Mouse (Mus musculus): ENCODE measurements at regions not wholly inside any gene's neighbourhood (a gene's known extent, or its start where the extent isn't known, plus 50 kb on each side); places are given as distances from the start of the nearest gene placed in this dataset.

DNA sequence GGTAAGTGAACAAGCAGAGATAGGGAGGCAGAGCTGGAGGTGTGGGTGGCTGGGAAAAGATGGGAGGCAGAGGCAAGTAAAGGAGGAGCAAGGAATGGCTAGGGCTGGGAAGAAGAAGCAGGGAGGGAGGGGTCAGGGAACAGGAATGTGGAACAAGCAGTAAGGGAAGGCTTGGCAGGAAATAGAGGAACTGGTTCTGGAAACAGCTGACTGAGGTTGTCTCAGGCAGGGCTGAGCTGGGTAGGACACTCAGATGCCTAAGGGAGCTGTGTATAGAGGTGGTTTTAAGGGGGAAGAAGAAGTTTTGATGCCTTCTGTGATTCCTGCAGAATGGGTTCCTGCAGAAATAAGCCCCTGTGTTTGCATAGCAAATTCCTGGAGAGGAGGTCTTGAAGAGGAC, 92.7 kb downstream of the Nucb2 start:
- H3K4me1 ChIP-seq (ENCODE audit: insufficient read depth, low read depth, low read length) = no peaks in the 10 kb centered on the region
- H3K27me3 ChIP-seq (ENCODE audit: insufficient read depth, low read length) = no peaks in the 10 kb centered on the region; the same call in 1 of the 2 replicates
- H3K36me3 ChIP-seq (replicated peaks) = no peaks in the 10 kb centered on the region
- no peaks in the 10 kb centered on the region for H3K9me3 ChIP-seq (replicated peaks)
- ATAC-seq (ENCODE audit: extremely low read depth, insufficient number of reproducible peaks, low FRiP score, poor library complexity, severe bottlenecking) (no peak), DNase-seq (ENCODE audit: low spot score) (no peak)
- no peak for TF ChIP-seq POLR2AphosphoS5 (IDR thresholded peaks at IDR 0.05; ENCODE audit: insufficient replicate concordance, low read depth, low read length)
- TF ChIP-seq TAL1 (conservative IDR thresholded peaks at IDR 0.05; ENCODE audit: low read depth, low read length) = no peak
- no peak for TF ChIP-seq GATA2 (IDR thresholded peaks at IDR 0.05; ENCODE audit: borderline replicate concordance, low read depth, low read length)
- TF ChIP-seq CTCF (IDR thresholded peaks at IDR 0.05; ENCODE audit: low read depth, low read length) = no peak
- no peak for TF ChIP-seq GATA1 (IDR thresholded peaks at IDR 0.05; ENCODE audit: borderline replicate concordance, low read length)
- H3K4me3 ChIP-seq (ENCODE audit: low read depth, low read length) = no peak overlapping the region

DNA sequence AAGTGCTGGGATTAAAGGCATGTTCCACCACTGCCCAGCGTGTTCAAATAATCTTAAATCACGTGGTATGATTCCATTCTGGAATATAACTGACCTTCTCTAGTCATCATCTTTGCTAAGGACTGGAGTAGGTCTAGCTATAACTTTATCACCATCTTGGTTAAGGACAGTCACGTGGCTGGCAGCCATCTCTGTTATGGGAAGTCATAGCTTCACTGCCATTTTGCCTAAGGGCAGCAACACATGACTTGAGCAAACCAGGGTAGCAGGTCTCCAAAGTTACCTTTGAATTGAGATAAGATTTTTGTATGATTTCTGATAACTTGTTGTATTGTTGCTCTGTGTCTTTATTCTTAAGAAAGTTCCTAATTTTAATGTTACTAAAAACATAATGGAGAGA, 96.2 kb downstream of the Nucb2 start:
- DNase-seq (ENCODE audit: low spot score) = no peak
- no peaks in the 10 kb centered on the region for H3K9me3 ChIP-seq (replicated peaks)
- no peaks in the 10 kb centered on the region for H3K36me3 ChIP-seq (replicated peaks)
- no peak for TF ChIP-seq TAL1 (conservative IDR thresholded peaks at IDR 0.05; ENCODE audit: low read depth, low read length)
- TF ChIP-seq CTCF (IDR thresholded peaks at IDR 0.05; ENCODE audit: low read depth, low read length) = no peak
- no peak for TF ChIP-seq POLR2AphosphoS5 (IDR thresholded peaks at IDR 0.05; ENCODE audit: insufficient replicate concordance, low read depth, low read length)
- no peak for TF ChIP-seq GATA1 (IDR thresholded peaks at IDR 0.05; ENCODE audit: borderline replicate concordance, low read length)
- no peak for TF ChIP-seq GATA2 (IDR thresholded peaks at IDR 0.05; ENCODE audit: borderline replicate concordance, low read depth, low read length)
- H3K4me3 ChIP-seq (ENCODE audit: low read depth, low read length) = no peak overlapping the region
- no peak for ATAC-seq (ENCODE audit: extremely low read depth, insufficient number of reproducible peaks, low FRiP score, poor library complexity, severe bottlenecking)
- no peaks in the 10 kb centered on the region for H3K4me1 ChIP-seq (ENCODE audit: insufficient read depth, low read depth, low read length)
- no peaks in the 10 kb centered on the region for H3K27me3 ChIP-seq (ENCODE audit: insufficient read depth, low read length)

DNA sequence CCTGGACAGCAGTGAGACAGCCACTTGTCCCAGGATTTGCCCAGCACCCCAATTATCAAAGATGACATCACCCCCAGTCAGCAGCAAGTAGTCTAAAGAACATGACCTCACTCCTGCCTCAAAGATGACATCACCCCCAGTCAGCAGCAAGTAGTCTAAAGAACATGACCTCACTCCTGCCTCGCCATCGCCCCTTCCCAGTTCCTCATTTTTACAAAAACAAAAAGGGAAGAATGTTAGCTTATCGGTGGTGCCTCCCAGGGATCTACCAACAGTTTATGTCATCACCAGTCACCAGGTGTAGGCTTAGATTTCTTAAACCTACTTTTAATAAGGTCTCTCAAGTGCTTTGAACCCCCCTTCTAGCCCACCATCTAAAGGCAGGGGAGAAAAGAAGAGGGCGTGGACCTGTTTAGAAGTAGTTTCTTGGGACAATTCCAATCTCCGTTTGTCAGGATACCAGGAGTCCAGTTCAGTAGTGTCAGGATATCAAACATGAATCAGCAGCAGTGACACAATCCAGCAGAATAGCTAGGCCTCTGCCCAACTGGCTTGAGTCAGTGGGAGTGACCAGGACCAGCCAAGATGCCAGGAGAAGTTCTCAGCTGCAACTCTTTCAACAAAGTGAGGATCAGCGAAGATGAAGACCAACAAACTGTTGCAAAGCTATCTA, 99.1 kb downstream of the Nucb2 start:
- Histone ChIP-seq H3K36me3 (replicated peaks) (no peaks in the 10 kb centered on the region), H3K4me1 (ENCODE audit: insufficient read depth, low read depth, low read length) (no peaks in the 10 kb centered on the region), H3K4me3 (ENCODE audit: low read depth, low read length) (no peak overlapping the region), H3K9me3 (replicated peaks) (no peaks in the 10 kb centered on the region), H3K27me3 (ENCODE audit: insufficient read depth, low read length) (no peaks in the 10 kb centered on the region)
- TF ChIP-seq GATA1 (IDR thresholded peaks at IDR 0.05; ENCODE audit: borderline replicate concordance, low read length) (no peak), GATA2 (IDR thresholded peaks at IDR 0.05; ENCODE audit: borderline replicate concordance, low read depth, low read length) (no peak), TAL1 (conservative IDR thresholded peaks at IDR 0.05; ENCODE audit: low read depth, low read length) (no peak), POLR2AphosphoS5 (IDR thresholded peaks at IDR 0.05; ENCODE audit: insufficient replicate concordance, low read depth, low read length) (no peak), CTCF (IDR thresholded peaks at IDR 0.05; ENCODE audit: low read depth, low read length) (no peak)
- DNase-seq (ENCODE audit: low spot score) (no peak), ATAC-seq (ENCODE audit: extremely low read depth, insufficient number of reproducible peaks, low FRiP score, poor library complexity, severe bottlenecking) (no peak)

DNA sequence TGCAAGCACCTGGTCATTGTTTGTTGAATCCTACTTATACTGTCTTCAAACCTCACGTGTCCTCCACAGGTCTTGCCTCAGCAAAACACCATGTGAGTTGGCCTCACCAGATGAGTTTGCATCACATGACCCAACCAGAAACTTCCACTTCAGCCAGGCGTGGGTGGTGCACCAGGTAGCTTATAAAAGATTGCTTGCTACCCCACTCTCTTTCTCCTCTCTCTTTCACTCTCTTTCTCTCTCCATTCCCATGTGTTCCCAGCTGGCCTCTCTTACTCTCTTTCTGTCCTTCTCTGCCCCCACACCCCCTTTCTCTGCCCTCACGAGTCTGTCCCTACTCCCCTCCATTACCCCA, 99.6 kb downstream of the Nucb2 start:
- H3K4me3 ChIP-seq (ENCODE audit: low read depth, low read length) = no peak overlapping the region
- TF ChIP-seq POLR2AphosphoS5 (IDR thresholded peaks at IDR 0.05; ENCODE audit: insufficient replicate concordance, low read depth, low read length) = no peak
- TF ChIP-seq TAL1 (conservative IDR thresholded peaks at IDR 0.05; ENCODE audit: low read depth, low read length) = no peak
- TF ChIP-seq GATA2 (IDR thresholded peaks at IDR 0.05; ENCODE audit: borderline replicate concordance, low read depth, low read length) = no peak
- TF ChIP-seq CTCF (IDR thresholded peaks at IDR 0.05; ENCODE audit: low read depth, low read length) = no peak
- no peak for TF ChIP-seq GATA1 (IDR thresholded peaks at IDR 0.05; ENCODE audit: borderline replicate concordance, low read length)
- no peaks in the 10 kb centered on the region for H3K9me3 ChIP-seq (replicated peaks)
- H3K4me1 ChIP-seq (ENCODE audit: insufficient read depth, low read depth, low read length) = no peaks in the 10 kb centered on the region
- ATAC-seq (ENCODE audit: extremely low read depth, insufficient number of reproducible peaks, low FRiP score, poor library complexity, severe bottlenecking) (no peak), DNase-seq (ENCODE audit: low spot score) (no peak)
- no peaks in the 10 kb centered on the region for H3K27me3 ChIP-seq (ENCODE audit: insufficient read depth, low read length)
- no peaks in the 10 kb centered on the region for H3K36me3 ChIP-seq (replicated peaks)

DNA sequence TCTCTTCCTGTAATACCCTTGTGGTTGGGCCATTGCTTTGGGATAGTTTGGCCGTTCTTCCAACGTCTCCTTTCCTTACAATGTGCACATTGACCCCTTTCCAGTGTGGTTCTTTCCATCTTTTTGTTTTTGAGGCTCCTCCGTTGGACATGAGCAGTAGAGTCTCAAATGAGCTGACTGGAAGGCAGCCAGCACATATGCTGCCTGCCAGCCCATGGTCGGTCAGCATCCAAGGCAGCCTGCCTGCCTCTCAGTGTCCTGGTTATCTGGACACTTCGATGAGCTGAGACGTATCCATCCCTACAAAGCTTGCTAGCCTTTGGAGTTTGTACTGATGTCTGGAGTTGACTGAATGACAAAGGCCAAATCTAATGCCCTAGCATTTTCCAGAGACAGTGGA, 102.1 kb downstream of the Nucb2 start:
- Histone ChIP-seq H3K9me3 (replicated peaks) (no peaks in the 10 kb centered on the region), H3K36me3 (replicated peaks) (no peaks in the 10 kb centered on the region), H3K4me1 (ENCODE audit: insufficient read depth, low read depth, low read length) (no peaks in the 10 kb centered on the region), H3K27me3 (ENCODE audit: insufficient read depth, low read length) (no peaks in the 10 kb centered on the region), H3K4me3 (ENCODE audit: low read depth, low read length) (no peak overlapping the region)
- no peak for TF ChIP-seq GATA2 (IDR thresholded peaks at IDR 0.05; ENCODE audit: borderline replicate concordance, low read depth, low read length)
- TF ChIP-seq GATA1 (IDR thresholded peaks at IDR 0.05; ENCODE audit: borderline replicate concordance, low read length) = no peak
- no peak for TF ChIP-seq TAL1 (conservative IDR thresholded peaks at IDR 0.05; ENCODE audit: low read depth, low read length)
- TF ChIP-seq CTCF (IDR thresholded peaks at IDR 0.05; ENCODE audit: low read depth, low read length) = no peak
- TF ChIP-seq POLR2AphosphoS5 (IDR thresholded peaks at IDR 0.05; ENCODE audit: insufficient replicate concordance, low read depth, low read length) = no peak
- ATAC-seq (ENCODE audit: extremely low read depth, insufficient number of reproducible peaks, low FRiP score, poor library complexity, severe bottlenecking) (no peak), DNase-seq (ENCODE audit: low spot score) (no peak)

DNA sequence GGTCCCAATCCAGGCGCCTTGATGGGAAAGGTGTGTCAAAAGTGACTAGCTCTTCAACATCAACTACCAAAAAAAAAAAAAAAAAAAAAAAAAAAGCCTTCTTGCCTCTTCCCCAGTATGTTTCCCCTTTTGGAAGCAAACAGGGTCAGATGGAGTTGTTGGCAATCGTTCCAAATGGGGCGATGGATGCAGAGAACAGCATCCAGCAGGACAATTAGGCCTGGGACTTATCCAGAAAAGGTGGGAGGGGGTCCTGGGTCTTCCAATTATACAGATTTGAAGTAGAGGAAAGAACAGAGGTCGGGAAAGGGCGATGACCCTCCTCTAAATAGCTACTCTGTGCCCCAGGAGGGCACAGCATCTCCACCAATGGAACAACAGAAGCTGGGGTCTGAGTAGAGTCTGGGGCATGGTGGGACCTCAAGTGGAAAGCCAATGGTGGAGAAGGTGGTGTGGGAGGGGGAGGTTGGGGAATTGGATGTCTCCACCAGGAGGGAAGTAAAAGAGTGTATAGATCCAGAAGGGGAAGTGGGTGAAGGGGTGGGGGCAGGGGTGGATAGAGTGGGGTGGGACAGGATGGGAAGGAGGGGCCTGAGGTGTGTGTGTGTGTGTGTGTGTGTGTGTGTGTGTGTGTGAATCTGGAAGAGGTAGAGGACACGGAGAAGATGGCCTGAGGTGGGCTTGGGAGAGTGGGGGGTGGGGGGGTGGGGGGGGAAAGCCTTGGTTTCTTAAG, 102.7 kb downstream of the Nucb2 start:
- Histone ChIP-seq H3K9me3 (replicated peaks) (no peaks in the 10 kb centered on the region), H3K27me3 (ENCODE audit: insufficient read depth, low read length) (no peaks in the 10 kb centered on the region), H3K36me3 (replicated peaks) (no peaks in the 10 kb centered on the region), H3K4me1 (ENCODE audit: insufficient read depth, low read depth, low read length) (no peaks in the 10 kb centered on the region), H3K4me3 (ENCODE audit: low read depth, low read length) (no peak overlapping the region)
- no peak for TF ChIP-seq CTCF (IDR thresholded peaks at IDR 0.05; ENCODE audit: low read depth, low read length)
- no peak for TF ChIP-seq GATA1 (IDR thresholded peaks at IDR 0.05; ENCODE audit: borderline replicate concordance, low read length)
- no peak for TF ChIP-seq GATA2 (IDR thresholded peaks at IDR 0.05; ENCODE audit: borderline replicate concordance, low read depth, low read length)
- no peak for TF ChIP-seq TAL1 (conservative IDR thresholded peaks at IDR 0.05; ENCODE audit: low read depth, low read length)
- TF ChIP-seq POLR2AphosphoS5 (IDR thresholded peaks at IDR 0.05; ENCODE audit: insufficient replicate concordance, low read depth, low read length) = no peak
- DNase-seq (ENCODE audit: low spot score) = no peak
- ATAC-seq (ENCODE audit: extremely low read depth, insufficient number of reproducible peaks, low FRiP score, poor library complexity, severe bottlenecking) = no peak
